Mouse (Mus musculus): Measurements from ENCODE around the gene Zgrf1.

DNA sequence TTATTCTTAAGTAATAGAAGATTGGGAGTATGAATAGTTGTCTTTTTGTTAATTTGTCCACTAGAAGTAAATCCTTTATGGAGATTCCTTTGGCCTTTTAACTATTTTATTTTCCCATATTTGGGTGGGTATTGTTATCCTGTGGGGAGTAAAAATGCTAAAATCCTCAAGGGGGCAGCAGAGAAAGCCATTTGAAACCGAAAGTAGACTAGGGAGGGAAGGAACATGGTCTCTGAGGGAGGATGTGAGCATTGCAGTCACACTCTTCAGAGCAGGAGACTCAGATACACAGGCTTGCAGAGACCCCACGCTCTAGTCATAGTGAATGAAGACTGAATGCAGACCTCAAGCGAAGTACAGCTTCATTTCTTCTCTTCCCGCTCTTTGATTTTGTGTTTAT, 19.3 kb downstream of the Zgrf1 start:
- no peak for TF ChIP-seq E2F4 (IDR thresholded peaks at IDR 0.05; ENCODE audit: insufficient read depth)
- TF ChIP-seq POLR2AphosphoS2 (IDR thresholded peaks at IDR 0.05; ENCODE audit: insufficient read length, low read depth), result no peak
- no peak for TF ChIP-seq POLR2A (IDR thresholded peaks at IDR 0.05; ENCODE audit: insufficient read length, low read depth)
- TF ChIP-seq MAX (IDR thresholded peaks at IDR 0.05; ENCODE audit: low read depth), result no peak
- no peak for TF ChIP-seq MYOD1 (IDR thresholded peaks at IDR 0.05; ENCODE audit: control insufficient read depth in 1 of 3, insufficient read length in 2 of 3, low read depth in 2 of 3)
- no peak for TF ChIP-seq TCF12 (IDR thresholded peaks at IDR 0.05; ENCODE audit: insufficient read depth, poor library complexity, severe bottlenecking)
- TF ChIP-seq SRF (IDR thresholded peaks at IDR 0.05; ENCODE audit: control insufficient read depth, insufficient read length, low read depth), result no peak
- TF ChIP-seq CEBPB (IDR thresholded peaks at IDR 0.05; ENCODE audit: insufficient read depth, poor library complexity, severe bottlenecking), result no peak

Data from myocyte (in vitro differentiated cells).